Mouse (Mus musculus) cerebellum, postnatal 36 days (tissue): ENCODE data around the gene Zc3hav1.

Source experiments
- DNase-seq, 2 experiments: peaks; one replicate each; pipeline ENCODE4 v3.0.0; 2021 to 2022; ENCODE audit warnings: mixed read lengths in 2 of 2

The Zc3hav1 gene

DNA sequence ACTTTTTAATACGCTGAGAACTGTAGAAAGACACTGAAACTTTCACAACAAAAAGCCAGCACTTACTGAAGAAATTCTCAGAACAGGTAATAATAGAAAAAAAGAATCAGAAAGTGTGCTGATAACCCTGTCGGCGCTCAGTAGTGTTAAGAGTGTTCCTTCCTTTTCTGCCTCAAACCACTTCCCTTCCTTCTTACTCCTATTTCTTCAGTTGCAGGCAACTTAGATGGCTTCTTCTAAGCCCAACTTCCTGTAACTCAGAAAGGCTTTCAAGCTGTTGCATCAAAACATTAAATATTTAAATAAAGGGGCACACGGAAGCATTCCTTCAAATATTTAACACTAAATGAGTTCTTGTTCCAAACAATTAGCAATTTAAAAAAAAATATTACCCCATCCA lies 2.5 kb downstream of the Zc3hav1 start:
- no peak for DNase-seq

DNA sequence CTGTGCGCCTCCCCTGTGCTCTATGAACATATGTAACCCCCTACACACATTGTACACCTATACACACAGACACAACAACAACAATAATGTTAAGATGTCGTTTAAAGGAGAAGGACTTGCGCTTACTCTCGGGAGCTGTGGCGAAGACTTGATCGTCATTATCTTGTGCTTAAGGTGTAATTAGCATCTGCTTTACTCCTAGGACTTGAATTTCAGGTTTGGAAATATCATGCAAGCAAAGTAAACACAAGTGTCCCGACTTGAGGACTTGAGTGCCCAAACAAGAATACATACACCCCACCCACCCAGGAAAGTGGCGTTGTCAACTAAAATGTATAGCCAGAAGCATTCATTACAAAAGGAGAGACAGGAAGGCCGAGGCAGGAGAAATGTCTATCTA lies 4.6 kb downstream of the Zc3hav1 start:
- no peak for DNase-seq

DNA sequence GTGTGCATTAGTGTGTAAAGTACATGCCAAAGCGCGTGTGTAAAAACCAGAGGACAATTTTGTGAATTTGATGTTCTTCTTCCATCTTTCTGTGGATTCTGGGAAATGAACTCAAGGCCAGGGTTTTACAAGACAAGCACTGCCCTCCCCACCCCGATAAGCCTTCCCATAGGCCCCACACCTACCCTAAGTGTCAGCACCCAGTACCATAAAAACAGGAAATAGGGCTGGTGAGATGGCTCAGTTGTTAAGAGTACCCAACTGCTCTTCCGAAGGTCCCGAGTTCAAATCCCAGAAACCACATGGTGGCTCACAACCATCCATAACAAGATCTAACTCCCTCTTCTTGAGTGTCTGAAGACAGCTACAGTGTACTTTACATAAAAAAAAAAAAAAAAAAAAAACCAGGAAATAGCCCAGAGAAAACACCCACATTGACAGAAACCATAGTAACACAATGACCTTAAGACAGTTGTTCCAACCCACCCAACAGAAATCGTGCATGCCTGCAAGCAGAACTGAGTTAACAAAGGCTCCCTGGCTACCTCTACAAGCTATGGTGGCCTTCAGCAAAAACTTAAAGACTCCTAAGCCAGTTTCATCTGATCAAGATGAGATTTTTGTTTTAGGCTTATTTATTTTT lies 5.5 kb downstream of the Zc3hav1 start:
- DNase-seq = no peak

DNA sequence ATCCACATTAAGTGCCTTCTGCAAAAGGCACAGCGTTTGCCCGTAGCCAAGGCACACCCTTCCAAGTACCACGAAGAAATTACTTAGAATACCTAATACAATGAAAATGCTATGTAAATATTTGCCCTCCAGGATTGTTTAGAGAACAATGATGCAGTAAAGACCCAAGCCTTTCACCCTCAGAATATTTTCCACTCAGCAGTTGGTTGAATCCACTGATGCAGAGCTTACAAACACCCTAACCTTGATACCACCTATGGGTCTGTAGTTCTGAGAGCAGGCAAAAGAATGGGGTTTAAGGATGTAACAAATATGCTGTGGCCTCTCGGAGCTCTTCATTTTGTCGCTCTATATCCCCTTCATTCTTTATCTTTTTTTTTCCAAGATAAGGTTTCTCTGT lies 6.5 kb downstream of the Zc3hav1 start:
- DNase-seq = no peak

DNA sequence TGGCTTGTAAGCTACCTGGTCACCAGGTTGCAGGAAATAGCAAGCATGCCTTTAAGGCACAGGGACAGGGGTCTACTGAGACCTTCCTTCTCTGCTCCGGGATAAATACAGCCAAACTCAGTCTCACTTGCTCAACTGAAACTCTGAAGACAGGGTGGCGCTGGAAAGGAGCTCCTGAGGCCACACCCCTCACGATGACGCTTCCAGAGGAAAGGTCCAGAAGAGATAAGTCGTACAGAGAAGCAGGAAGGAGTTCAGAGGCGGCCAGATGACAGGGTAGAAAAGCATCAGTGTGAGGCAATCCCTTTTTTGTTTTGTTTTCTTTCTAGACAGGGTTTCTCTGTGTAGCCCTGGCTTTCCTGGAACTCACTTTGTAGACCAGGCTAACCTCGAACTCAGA lies 8.6 kb downstream of the Zc3hav1 start:
- no peak for DNase-seq

DNA sequence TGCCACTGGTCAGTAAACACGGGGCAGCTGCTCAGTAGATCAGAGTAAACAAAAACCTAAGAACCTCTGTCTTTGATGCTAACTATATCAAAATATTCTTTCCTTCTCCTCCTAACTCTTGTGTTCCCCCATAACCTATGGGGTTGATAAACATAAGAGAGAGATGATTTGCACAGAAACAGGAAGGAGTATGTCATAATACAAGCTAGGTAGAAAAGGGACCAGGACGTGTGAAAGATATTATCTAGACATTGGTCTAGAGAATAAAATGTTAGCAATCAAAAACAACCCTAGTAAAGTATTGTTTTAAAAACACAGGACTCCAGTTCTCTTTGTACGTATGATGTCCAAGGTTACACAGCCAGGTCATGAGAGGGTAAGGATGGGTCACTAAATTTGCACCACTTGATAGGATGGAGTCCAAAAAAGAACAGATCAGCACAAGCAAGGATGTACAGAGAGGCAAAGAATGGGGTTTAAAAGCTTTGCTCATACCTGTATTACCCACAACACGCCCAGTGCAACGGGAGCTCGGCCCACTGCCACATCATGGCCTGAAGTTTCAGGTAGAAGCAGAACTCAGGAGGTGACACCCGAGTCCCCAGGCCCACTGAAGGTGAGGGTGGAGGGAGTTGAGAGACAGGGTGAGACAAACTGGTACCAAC lies 10.3 kb downstream of the Zc3hav1 start:
- no peak for DNase-seq

DNA sequence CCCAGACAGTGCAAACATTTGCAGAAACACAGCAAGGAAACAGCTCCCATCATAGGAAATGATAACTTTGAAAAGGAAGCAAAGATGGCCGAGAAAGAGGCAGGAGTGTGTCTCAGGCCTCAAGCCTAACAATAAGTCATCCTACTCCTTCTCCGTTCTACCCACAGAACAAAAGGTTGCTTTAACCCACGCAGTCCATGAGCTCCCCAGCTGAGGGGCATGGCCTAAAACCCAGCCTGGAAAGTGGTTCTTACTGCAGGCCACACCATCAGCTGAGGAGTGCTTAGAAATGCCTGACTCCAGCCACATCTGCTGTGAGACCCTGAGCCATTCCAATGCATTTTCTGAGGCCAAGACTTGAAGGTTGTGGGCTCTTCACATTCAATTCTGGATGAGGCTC lies 10.8 kb downstream of the Zc3hav1 start:
- no peak for DNase-seq

DNA sequence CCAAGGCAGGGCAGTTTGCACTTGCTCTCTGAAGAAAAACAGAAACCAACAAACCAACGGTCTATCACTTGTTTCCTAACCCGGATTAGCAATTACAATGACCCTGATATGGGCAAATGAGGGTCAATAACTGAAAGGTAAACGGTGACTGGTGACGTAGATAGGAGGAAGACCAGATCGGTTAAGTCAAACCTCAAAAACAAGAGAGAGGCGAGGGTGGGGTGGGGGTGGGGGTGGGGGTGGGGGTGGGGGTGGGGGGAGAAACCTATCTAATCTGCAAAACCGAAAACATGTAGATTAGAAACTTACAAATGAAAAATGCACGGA lies 11.8 kb downstream of the Zc3hav1 start:
- DNase-seq = no peak

DNA sequence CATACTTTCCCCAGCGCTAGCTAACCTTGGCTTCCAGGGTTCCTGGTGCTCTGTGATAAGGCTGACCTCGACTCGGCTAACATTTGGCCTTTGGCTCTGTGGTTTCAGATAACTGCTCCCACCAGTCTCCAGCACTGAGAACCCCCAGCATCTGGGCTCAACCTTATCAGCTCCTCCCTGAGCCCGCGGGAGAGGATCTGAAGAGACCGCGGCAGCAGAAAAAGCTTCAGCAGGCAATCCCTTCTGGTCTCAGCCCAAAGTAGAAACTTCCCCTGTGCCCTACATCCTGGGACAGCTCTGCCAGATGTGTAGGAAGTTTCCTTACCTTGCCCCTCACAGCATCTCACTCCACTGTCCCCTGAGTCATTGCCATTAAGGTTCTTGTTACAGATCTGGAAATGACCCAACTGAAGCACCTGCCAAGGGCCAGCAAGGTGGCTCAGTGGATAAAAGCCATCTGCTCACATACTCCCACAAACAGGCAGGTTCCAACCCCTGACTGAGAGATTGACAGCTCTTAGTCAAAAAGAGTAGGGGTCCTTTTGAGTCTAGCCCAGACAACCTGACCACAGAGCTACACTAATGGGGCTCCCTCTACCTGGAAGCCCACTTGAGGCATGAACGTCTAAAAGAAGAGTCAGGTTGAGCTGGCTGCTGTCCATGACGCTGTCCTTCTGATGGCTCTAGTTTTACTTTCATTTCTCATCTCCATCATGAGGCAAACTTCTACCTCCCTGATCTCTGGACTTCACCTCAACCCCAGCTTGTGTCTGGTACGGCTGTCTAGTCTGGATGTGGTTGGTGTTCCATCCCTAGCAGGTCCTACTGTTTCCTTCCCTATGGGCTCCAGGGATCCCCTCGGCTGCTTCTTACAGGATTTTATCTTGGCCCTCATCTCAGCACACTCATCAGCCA lies 12.4 kb downstream of the Zc3hav1 start:
- peak; percentile 45 to 59 for DNase-seq

DNA sequence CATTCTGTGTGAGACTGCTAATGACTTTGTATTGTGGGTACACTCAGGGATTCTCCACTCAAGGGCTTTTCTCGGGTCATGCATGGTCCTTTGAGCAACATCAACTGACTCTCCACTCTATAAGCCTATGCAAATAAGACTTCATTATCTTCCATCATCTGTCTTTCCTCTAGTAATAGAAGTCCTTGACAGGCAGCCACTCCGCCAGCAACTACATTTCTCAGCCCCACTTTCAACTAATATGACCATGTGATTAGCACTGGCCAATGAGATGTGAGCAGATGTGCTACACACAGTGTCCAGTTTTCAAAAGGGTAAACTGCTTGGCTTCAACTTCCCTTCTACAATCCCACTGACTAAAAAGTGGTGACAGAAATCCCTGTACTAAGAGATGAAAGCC lies 15.3 kb downstream of the Zc3hav1 start:
- DNase-seq = no peak

DNA sequence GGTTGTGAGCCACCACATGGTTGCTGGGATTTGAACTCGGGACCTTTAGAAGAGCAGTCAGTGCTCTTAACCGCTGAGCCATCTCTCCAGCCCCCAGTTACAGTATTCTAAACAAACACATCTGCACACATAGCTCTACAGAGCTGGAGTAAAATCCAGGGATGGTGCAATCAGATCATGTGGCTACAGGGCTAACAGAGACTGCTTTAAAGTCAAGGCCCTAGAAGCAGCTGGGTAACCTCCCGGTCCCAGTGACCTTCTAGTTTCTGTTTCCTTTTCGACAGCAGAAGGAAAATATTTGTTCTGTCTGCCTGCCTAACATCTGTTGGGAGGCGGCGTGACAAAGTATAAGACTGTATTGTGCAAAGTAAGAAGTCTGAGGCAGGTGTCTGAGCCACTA lies 16.5 kb downstream of the Zc3hav1 start:
- no peak for DNase-seq

DNA sequence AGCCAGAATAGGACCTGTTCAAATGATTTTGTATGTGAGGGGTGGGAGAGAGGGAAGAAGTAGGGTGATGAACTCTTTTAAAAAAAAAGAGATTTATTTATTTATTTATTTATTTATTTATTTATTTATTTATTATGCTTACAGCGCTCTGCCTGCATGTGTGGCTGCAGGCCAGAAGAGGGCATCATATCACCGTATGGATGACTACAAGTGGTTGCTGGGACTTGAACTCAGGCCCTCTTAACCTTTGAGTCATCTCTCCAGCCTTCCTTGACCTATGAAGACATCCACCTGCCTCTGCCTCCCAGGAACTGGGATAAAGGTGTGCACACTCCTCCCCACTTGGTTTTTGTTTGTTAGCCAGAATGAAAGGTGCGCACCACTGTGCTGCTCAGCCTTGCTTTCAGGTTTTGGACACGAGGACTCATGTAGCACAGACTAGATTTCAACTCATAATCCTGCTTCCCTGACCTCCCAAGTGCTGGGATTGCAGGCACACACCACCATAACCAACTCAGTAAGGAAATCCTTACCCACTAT lies 17.2 kb downstream of the Zc3hav1 start:
- DNase-seq = no peak

DNA sequence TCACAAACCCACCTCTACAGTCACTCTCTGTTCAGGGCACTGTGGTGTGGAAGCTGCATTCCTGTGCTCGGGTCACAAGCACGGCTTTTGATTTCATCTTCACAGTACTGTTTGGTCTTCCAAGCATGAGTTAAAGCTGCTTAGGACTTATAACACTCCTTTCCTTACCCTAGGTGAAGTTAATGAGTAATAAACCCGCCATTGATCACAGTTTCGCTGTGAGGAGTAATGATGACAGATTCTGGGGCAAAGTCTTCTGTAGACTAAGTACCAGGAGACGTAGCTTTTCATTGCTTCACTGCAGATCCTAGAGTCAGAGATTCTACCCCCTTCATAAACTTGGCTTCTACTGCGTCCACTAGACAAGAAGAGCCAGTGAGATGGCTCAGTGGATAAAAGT lies 19.1 kb downstream of the Zc3hav1 start:
- no peak for DNase-seq

DNA sequence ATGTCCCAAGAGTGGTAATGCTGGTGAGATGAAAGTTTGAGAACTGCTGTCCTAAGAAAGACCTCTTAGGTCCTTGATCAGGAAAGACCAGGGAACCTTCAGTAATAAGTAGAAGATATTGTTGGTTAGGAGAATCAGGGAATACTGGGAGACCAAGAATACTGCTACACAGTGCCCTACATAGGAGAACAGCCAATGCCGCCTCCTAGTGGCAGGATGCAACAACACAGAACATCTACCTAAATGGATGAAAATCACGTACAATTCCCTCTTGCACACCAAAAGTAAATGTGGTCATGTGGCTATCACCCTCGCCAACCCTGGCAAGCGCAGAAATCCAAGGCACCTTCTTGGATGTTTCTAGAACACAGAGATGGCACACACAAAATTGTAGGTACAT lies 27.8 kb downstream of the Zc3hav1 start:
- DNase-seq = peak; percentile 56 to 68

DNA sequence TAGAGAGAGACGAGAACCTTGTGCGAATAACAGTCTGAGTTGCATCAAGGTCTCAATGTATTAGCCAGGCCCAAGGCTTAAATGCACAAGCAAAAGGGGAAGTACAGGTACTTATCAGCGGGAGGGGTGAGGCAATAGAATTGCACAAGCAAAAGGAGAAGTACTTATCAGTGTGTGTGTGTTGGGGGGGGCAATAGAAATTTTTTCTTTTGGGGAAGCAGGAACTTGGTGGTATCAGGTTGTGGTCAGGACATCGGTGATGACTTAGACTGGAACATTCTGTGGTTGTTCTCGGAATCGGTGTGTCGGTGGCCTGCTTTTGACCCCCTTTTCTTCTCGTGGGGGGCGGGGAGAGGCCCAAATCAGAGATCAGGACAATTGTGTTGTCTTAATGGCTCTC lies 33.8 kb downstream of the Zc3hav1 start:
- no peak for DNase-seq

DNA sequence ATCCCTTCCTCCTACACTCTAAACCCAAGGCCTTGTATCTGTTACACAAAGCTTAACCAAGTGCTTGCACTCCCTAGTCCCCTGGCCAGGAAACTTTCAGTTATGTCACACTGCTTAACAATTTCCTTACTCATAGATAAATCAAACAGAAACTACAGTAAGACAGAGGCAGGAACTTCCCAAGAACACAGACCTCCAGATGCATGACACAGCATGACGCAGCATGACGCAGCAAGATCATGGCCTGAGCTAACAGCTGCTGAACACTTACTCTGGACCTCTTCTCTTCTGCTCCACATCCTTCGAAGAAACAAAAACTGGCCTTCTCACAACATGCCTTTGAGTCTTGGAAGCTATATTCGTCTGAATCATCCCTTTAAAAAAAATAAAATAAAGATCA lies 38.4 kb downstream of the Zc3hav1 start:
- no peak for DNase-seq

DNA sequence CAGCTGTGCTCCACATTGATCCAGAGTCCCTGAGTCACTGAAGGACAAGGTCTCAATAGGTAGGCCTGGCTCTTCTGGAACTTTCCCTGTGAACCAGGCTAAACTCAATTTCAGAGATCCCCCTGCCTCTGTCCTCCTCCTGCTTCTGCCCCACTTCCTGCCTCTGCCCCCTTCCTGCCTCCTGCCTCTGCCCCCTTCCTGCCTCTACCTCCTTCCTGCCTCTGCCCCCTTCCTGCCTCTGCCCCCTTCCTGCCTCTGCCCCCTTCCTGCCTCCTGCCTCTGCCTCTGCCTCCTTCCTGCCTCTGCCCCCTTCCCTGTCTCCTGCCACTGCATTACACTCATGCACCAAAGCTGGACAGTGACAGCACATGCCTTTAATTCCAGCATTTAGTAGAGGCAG lies 44.7 kb downstream of the Zc3hav1 start:
- DNase-seq = no peak

DNA sequence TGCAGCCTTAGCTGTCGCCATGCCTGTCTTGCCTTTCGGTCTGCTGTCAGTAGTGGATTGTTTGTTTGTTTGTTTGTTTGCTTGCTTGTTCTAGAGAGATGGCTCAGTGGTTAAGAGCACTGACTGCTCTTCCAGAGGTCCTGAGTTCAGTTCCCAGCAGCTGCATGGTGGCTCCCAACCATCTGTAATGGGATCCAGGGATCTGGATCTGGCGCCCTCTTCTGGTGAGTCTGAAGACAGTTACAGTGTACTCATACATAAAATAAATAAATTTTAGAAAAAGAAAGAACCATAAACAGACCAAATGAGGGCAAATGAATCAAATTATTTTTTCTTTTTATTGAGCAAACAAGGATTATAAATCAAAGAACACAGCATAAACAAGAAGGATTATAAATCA lies 49.4 kb downstream of the Zc3hav1 start:
- DNase-seq = no peak

DNA sequence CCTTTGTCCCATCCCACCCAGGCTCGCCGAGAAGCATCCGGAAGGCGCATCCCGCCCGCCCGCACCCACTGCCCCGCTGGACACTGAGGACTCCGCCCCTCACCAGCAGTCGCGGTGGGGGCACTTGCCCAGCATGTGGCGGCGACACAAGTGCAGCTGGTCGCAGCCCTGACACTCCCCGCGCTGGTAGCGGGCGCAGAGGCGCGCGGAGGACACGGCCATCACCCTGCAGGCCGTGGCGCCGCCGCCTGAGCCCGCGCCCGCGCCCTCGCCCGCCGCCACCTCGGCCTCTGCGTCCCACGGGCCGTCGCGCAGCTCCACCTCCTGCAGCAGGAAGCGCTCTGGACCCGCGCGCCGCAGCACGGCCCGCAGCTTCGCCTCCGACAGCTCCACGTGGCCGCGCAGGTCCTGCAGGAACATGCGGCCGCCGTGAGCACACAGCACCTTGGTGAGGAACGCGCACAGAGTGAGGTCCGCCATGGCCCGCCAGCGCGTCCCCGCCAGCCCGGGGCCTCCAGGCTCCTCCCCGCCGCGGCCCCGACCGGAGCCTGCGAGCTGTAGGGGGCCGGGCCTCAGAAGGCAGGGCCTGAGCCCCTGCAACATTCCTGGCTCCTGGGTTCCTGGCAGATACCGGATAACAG lies 55.5 kb downstream of the Zc3hav1 start, which contains the start of gene Zc3hav1l:
Gene Zc3hav1l, minus strand, starts transcription at position 499 of the 641 bp plus-strand sequence.
- DNase-seq = peak; percentile 66 to 69

DNA sequence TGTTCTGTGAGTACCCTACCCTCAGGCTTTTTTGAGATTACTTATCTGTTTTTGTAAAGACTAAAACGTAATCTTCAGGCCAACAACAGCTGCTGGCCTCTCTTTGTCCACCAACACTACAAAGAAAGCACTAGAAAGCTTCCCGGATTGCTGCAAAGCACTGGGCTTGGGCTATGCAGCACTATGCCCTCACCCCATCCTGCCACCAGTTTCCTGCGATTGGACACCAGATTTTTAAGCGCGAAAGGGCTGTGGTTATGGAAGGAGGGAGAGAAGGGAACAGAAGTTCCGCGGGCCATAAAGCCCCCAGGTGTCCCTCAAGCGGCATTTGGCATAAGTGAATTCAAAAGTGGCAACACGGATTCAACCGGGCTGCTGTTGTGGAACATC lies 56.2 kb downstream of the Zc3hav1 start:
- peak; percentile 7 to 23 for DNase-seq

DNA sequence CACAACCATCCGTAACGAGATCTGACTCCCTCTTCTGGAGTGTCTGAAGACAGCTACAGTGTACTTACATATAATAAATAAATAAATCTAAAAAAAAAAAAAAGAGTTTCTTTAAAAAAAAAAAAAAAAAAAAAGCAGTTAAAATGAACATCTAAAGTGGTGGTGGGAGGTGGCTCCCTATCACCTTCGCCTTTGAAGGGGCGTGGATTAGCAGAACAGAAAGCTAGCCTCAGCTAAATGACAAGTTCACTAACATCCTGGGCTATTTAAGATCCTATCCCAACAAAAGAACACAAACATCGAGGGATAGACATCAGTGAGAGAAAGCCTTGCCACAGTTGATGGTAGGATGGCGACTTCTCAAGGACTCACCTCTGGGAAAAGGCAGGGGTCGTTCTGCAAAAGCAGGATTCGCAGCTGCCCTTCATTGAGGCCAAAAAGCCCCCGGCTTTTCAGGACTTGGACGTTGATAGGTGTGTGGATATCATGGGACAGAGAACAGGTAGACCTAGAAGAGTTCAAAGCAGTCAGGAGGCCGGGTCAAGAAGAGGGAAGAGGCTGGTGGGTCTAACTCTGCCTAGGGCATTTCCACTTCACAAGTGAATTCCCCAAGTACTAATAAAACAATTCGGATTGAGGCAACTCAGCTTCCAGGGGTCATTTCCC lies 56.7 kb downstream of the Zc3hav1 start:
- no peak for DNase-seq

DNA sequence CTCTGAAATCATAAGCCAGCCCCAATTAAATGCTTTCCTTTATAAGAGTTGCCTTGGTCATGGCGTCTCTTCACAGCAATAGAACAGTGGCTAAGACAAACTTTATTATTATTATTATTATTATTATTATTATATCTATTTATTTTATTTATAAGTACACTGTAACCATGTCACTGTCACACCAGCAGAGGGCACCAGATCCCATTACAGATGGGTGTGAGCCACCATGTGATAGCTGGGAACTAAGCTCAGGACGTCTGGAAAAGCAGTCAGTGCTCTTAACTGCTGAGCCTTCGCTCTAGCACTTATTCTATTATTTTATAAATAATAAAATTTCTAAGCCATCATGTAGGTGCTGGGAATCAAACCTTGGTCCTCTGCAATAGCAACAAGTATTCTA lies 60.7 kb downstream of the Zc3hav1 start:
- DNase-seq = no peak
